Mouse (Mus musculus): ENCODE data around the gene Dip2c.

The Dip2c gene

DNA sequence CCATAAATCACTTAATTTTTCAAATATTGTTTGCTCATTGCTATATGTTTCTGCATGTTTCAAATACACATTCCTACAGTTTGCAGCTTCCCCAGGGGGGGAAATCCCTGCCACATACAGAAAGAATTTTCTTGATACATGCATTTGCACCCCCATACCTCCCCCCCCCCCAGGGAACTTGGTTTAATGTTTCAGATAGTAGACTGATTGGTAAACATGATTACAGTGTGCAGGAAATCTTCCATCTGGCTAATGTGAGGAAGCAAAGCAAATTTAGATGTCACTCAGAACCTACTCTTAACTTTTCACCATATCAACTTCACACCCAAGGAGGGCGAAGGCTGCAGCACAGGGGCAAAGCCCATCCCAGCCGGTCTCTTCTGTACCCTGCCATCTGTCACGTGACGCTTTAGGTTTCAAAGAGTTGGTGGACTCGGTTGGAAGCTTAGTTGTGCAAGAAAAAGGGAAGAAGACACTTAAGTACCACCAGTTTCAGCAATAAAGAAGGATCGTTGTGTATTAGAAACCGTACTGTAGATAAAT lies 391.7 kb downstream of the Dip2c start:
- no peak for DNase-seq (ENCODE audit: low spot score in 2 of 2)

- no peak for DNase-seq (ENCODE audit: low spot score in 2 of 2)
Measured at GRCm38 (mm10) chr13:9669246-9669645, 392.9 kb downstream of the Dip2c start.

DNA sequence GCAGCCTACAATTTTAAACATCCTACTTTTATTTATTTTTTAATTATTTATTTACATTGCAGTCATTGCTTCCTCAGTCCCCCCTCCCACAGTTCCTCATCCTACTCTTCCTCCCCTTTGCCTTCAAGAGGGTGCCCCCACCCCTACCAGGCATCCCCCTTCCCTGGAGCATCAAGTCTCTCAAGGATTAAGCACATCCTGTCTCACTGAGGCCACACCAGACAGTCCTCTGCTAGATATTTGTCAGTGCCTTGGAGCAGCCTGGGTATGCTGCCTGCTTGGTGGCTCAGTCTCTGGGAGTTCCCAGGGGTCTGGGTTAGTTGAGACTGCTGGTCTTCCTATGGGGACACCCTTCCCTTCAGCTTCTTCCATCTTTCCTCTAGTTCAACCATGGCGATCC lies 397.8 kb downstream of the Dip2c start:
- DNase-seq (ENCODE audit: low spot score in 2 of 2) = no peak

GRCm38 (mm10) chr13:9681492-9681891 lies 405.2 kb downstream of the Dip2c start:
- no peak for DNase-seq (ENCODE audit: low spot score in 2 of 2)

- DNase-seq (ENCODE audit: low spot score in 2 of 2) = no peak
Measured at GRCm38 (mm10) chr13:9683280-9683679, 407.0 kb downstream of the Dip2c start.

GRCm38 (mm10) chr13:9684153-9684923 lies 408.0 kb downstream of the Dip2c start:
- no peak for DNase-seq (ENCODE audit: low spot score in 2 of 2)

GRCm38 (mm10) chr13:9686261-9686660 lies 409.9 kb downstream of the Dip2c start:
- no peak for DNase-seq (ENCODE audit: low spot score in 2 of 2)

- no peak for DNase-seq (ENCODE audit: low spot score in 2 of 2)
Measured at GRCm38 (mm10) chr13:9686765-9687164, 410.4 kb downstream of the Dip2c start.

DNA sequence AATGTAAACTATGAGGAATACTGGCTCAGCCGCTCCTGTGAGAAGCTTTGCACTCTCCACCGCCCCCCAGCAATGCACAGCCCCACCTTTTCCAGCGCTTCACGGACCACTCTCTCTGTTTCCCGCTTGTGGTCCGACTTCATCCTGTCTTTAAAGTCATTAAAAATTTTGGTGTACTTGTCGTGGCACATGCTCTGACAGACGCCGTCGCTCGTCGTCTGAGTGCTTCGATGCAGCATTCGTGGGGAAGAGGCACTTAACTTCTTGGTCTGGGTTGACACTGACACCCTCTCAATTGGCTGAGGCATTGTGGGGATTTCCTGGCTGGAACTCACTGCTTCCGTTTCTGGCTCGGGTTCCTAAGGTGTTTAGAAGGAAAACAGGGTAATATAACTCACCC lies 413.0 kb downstream of the Dip2c start:
- DNase-seq (ENCODE audit: low spot score in 2 of 2) = no peak

- DNase-seq (ENCODE audit: low spot score in 2 of 2) = no peak
Measured at GRCm38 (mm10) chr13:9692876-9693275, 416.5 kb downstream of the Dip2c start.

GRCm38 (mm10) chr13:9694651-9695050 lies 418.3 kb downstream of the Dip2c start:
- DNase-seq (ENCODE audit: low spot score in 2 of 2) = no peak

- no peak for DNase-seq (ENCODE audit: low spot score in 2 of 2)
Measured at GRCm38 (mm10) chr13:9695403-9695802, 419.1 kb downstream of the Dip2c start.

DNA sequence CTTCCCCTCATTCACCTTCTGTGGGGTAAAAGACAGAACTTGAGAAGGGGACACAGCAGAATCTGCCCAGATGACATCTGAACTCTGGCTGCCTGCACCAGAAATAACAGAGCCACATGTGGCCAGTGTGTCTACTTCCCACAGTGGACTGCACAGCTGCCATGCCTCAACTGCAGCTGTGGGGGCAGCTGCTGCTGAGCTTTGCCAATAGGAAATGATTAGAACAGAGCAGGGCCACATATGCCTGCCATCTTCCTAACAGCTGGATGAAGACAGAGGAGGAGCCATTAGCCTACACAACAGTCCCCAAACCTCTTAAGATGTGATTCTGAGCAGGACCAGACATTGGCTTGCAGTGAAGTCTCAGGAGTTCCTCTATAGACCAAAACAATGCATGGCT lies 419.5 kb downstream of the Dip2c start:
- no peak for DNase-seq (ENCODE audit: low spot score in 2 of 2)

DNA sequence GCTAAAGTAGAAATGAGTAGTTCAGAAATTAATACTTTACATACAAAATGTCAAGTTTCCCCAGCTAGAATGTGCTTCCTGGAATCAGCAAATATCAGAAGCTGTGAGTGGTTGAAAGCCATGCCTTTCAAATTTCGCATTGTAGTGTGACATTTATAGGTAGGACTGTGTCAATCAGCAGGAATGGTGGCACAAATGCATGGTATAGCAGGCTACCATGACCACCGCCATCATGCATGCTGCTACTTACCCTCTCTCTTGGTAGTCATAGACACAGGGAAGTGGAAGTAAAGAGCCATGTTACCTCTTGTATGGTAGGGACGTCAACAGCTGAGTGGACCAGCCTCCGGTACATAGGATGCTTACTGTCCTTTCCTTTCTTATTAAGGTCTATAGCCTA lies 421.0 kb downstream of the Dip2c start:
- DNase-seq (ENCODE audit: low spot score in 2 of 2) = no peak

GRCm38 (mm10) chr13:9702615-9703235 lies 426.4 kb downstream of the Dip2c start:
- DNase-seq (ENCODE audit: low spot score in 2 of 2) = no peak

DNA sequence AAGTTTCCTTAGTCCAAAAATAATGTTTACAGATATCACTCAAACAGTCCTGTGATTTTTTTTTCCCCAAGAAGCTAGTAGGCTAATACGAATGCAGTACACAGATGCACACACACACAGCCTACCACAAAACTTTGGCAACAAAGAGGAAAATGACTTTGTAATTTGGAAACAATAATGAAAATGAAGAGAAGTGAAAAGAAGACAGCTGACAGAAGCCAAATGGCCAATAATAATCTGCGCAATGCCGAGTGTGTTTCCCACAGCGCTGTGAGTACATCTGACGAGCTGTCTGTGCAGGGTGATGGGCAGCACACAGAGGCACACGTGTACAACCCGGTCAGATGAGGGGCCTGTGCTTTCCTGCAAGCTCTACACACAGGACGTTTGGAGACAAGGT lies 430.4 kb downstream of the Dip2c start:
- DNase-seq (ENCODE audit: low spot score in 2 of 2) = no peak

DNA sequence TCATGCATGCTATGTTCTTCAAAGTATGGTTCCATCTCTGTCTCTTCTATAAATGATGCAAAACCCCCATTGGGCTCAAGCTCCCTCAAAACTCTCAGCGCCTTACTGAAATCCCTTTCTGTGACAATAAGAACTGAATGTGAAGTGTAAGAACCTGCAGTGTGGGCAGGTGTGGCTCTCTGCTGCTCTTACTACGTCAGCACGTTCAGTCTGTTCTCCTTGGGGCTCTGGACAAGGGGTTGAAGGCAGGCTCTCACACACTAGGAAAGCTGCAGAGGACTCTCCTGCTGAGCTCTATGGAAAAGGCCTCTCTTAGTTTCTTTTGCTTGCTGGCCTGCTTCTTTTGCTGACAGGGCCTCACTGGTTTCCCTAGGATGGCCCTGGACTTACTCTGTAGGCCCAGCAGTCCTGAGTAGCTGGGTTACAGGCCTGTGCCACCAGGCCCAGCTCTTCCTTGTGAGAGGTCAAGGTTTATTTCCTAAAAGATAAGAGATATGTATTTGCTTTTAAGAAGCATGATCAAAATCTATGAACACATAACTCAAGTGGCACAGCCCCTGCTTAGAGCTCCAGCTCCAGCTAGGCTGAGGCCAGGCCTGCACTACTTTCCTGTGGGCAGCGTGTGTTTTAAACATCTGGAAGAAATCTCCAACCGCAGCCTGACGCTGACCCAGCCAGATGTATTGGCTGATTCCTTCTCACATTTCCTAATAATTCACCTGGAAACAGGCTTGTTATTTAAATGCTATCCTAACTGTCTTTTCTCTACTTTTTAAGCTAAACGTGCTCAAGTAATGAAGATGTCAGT lies 432.3 kb downstream of the Dip2c start:
- DNase-seq (ENCODE audit: low spot score in 2 of 2) = no peak

DNA sequence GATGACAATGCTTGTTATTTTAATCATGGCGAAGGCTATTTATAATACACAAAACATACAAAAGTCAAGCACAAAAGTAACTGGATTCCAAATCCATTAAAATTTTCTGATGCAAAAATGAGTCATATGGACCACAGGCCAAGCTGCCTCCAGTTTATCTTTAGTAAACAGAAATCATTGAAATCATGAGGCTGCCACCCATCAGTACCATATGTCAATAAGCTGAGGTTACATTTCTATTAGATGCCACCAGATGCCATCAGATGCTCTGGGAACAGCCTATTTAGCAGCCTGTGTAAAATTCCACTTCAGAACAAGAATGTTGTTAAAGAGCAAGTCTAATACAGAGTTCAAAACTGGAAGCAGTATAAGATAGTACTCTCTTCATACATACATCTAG lies 436.1 kb downstream of the Dip2c start:
- no peak for DNase-seq (ENCODE audit: low spot score in 2 of 2)

GRCm38 (mm10) chr13:9712971-9713370 lies 436.6 kb downstream of the Dip2c start:
- no peak for DNase-seq (ENCODE audit: low spot score in 2 of 2)

DNA sequence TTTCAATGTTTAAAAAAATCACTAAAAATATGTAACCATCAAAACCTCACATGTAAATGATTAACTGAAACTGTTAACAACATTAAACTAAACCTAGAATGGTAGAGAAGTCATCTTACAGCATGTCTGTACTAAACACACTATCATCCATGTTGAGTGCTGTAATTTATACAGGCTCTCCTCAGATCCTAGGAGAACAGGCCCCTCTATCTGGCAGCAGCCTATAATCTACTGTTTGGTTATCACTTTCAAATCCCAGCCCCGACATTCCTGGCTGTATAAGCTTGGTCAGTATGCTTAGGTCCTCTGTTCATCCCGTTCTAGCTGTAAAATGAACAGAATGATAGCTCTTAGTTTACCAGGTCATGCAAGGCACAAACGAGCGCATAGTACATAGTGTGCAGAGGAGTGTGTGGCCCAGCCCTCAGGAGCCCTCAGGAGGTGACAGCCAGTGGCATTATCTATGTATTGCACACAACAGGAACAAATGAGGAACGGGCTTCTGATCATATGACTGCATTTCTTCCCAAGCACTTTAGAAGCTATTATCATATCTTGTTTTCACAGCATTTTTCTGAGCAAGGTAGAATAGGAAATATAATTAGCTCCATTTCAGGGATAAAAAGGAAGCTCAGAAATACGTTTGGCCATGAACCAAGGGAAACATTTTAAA lies 437.3 kb downstream of the Dip2c start:
- DNase-seq (ENCODE audit: low spot score in 2 of 2) = no peak

- no peak for DNase-seq (ENCODE audit: low spot score in 2 of 2)
Measured at GRCm38 (mm10) chr13:9715224-9715623, 438.9 kb downstream of the Dip2c start.

All from frontal cortex, postnatal 36 days (tissue).